Mouse (Mus musculus) MEL (cell line): Measurements from ENCODE around the gene Fezf2. TPM values are rescaled to one million over a fixed set of nuclear protein-coding genes. Genes with fewer than 3 reads are reported as not detected.

Experiments
- DNase-seq: peaks from one replicate; pipeline ENCODE4 v3.0.0; 2011; ENCODE audit warnings: low read depth, low spot score
- H3K27ac ChIP-seq: 2 replicates; pipeline ENCODE4 v1.5.1; 2012; ENCODE audit warnings: low read depth, mild to moderate bottlenecking, control low read depth, low read length, moderate library complexity; ENCODE audit not compliant: control insufficient read depth
- H3K27me3 ChIP-seq, 2 experiments: fragments of 150-350 bp in 1 of 2; sonication (generic) in 1 of 2; 2 replicates each; pipeline ENCODE4 v1.6.1; 2012; ENCODE audit warnings: low read length in 2 of 2, mild to moderate bottlenecking in 2 of 2, improper control_type of control experiment in 1 of 2, moderate library complexity in 1 of 2; ENCODE audit not compliant: insufficient read depth in 2 of 2, control insufficient read depth in 1 of 2
- H3K36me3 ChIP-seq, 2 experiments: 2 replicates each; pipeline ENCODE4 v1.6.1; 2012 to 2014; ENCODE audit warnings: low read length in 2 of 2, improper control_type of control experiment in 1 of 2, inconsistent platforms in 1 of 2, mild to moderate bottlenecking in 1 of 2; ENCODE audit not compliant: insufficient read depth in 2 of 2, control insufficient read depth in 1 of 2
- H3K4me1 ChIP-seq, 2 experiments: fragments of 150-350 bp in 1 of 2; sonication (generic) in 1 of 2; 2 replicates each; pipeline ENCODE4 v1.6.1; 2012; ENCODE audit warnings: low read length in 2 of 2, improper control_type of control experiment in 1 of 2, mild to moderate bottlenecking in 1 of 2; ENCODE audit not compliant: insufficient read depth in 2 of 2, control insufficient read depth in 1 of 2
- H3K4me3 ChIP-seq, 2 experiments: fragments of 150-350 bp in 1 of 2; sonication (generic) in 1 of 2; 2 replicates each; pipeline ENCODE4 v1.5.1; 2012; ENCODE audit warnings: low read depth in 2 of 2, low read length in 2 of 2, mild to moderate bottlenecking in 2 of 2, moderate library complexity in 2 of 2, control low read depth in 1 of 2, improper control_type of control experiment in 1 of 2; ENCODE audit not compliant: control insufficient read depth in 1 of 2, insufficient read depth in 1 of 2
- H3K79me2 ChIP-seq: 2 replicates; pipeline ENCODE4 v1.6.1; 2012; ENCODE audit warnings: mild to moderate bottlenecking, low read length, moderate library complexity; ENCODE audit not compliant: control insufficient read depth, poor library complexity, insufficient read depth
- H3K9ac ChIP-seq: 2 replicates; pipeline ENCODE4 v1.6.1; 2012; ENCODE audit warnings: low read depth, mild to moderate bottlenecking, control low read depth, low read length, moderate library complexity; ENCODE audit not compliant: control insufficient read depth, poor library complexity, severe bottlenecking
- H3K9me3 ChIP-seq: fragments of 150-350 bp; sonication (generic); replicated peaks from 2 replicates; pipeline ENCODE4 v1.6.1; 2012; ENCODE audit warnings: mild to moderate bottlenecking, low read length, improper control_type of control experiment, moderate library complexity; ENCODE audit not compliant: insufficient read depth
- BHLHE40 ChIP-seq: IDR thresholded peaks from 2 replicates; pipeline ENCODE4 v1.6.1; 2012; ENCODE audit warnings: low read depth, mild to moderate bottlenecking, inconsistent platforms, low read length, improper control_type of control experiment, borderline replicate concordance
- CHD1 ChIP-seq: IDR thresholded peaks from 2 replicates; pipeline ENCODE4 v1.6.1; 2012; ENCODE audit warnings: low read depth, mild to moderate bottlenecking, inconsistent platforms, low read length, improper control_type of control experiment
- CHD2 ChIP-seq: IDR thresholded peaks from 2 replicates; pipeline ENCODE4 v1.6.1; 2011; ENCODE audit warnings: low read length, improper control_type of control experiment
- CTCF ChIP-seq, 3 experiments: IDR thresholded peaks in 2 of 3; conservative IDR thresholded peaks in 1 of 3; 2 replicates each; pipeline ENCODE4 v1.5.1; 2011 to 2012; ENCODE audit warnings: low read length in 3 of 3, low read depth in 2 of 3, mild to moderate bottlenecking in 2 of 3, improper control_type of control experiment in 1 of 3, inconsistent platforms in 1 of 3, mixed read lengths in 1 of 3, moderate library complexity in 1 of 3; ENCODE audit not compliant: control insufficient read depth in 1 of 3, insufficient read depth in 1 of 3, poor library complexity in 1 of 3, severe bottlenecking in 1 of 3
- E2F4 ChIP-seq: IDR thresholded peaks from 2 replicates; pipeline ENCODE4 v1.6.1; 2011; ENCODE audit warnings: low read depth, low read length, improper control_type of control experiment, borderline replicate concordance
- EP300 ChIP-seq, 2 experiments: IDR thresholded peaks; 2 replicates each; pipeline ENCODE4 v1.6.1; 2011; ENCODE audit warnings: improper control_type of control experiment in 2 of 2, low read length in 2 of 2, low read depth in 1 of 2, mild to moderate bottlenecking in 1 of 2
- ETS1 ChIP-seq: IDR thresholded peaks from 2 replicates; pipeline ENCODE4 v1.6.1; 2012; ENCODE audit warnings: low read depth, mild to moderate bottlenecking, inconsistent platforms, low read length, improper control_type of control experiment, moderate library complexity
- GABPA ChIP-seq: IDR thresholded peaks from 2 replicates; pipeline ENCODE4 v1.6.1; 2012; ENCODE audit warnings: low read depth, mild to moderate bottlenecking, inconsistent platforms, low read length, improper control_type of control experiment, moderate library complexity
- HCFC1 ChIP-seq: IDR thresholded peaks from 2 replicates; pipeline ENCODE4 v1.6.1; 2012; ENCODE audit warnings: low read depth, mild to moderate bottlenecking, inconsistent platforms, low read length, improper control_type of control experiment, moderate library complexity
- JUND ChIP-seq: IDR thresholded peaks from 2 replicates; pipeline ENCODE4 v1.6.1; 2011; ENCODE audit warnings: low read depth, mild to moderate bottlenecking, improper control_type of control experiment, low read length
- KAT2A ChIP-seq: conservative IDR thresholded peaks from 2 replicates; pipeline ENCODE4 v1.6.1; 2012; ENCODE audit warnings: low read depth, low read length, improper control_type of control experiment, inconsistent platforms
- MAFK ChIP-seq: IDR thresholded peaks from 2 replicates; pipeline ENCODE4 v1.6.1; 2011; ENCODE audit warnings: low read depth, mild to moderate bottlenecking, low read length, improper control_type of control experiment, borderline replicate concordance
- MAX ChIP-seq: IDR thresholded peaks from 2 replicates; pipeline ENCODE4 v1.6.1; 2011; ENCODE audit warnings: low read length, improper control_type of control experiment
- MAZ ChIP-seq: IDR thresholded peaks from 2 replicates; pipeline ENCODE4 v1.6.1; 2012; ENCODE audit warnings: low read depth, mild to moderate bottlenecking, inconsistent platforms, low read length, improper control_type of control experiment
- MEF2A ChIP-seq: IDR thresholded peaks from 2 replicates; pipeline ENCODE4 v1.6.1; 2014; ENCODE audit warnings: low read depth, mild to moderate bottlenecking, inconsistent platforms, low read length, improper control_type of control experiment; ENCODE audit not compliant: poor library complexity, insufficient replicate concordance, severe bottlenecking; ENCODE audit errors: extremely low read depth
- MXI1 ChIP-seq: IDR thresholded peaks from 2 replicates; pipeline ENCODE4 v1.6.1; 2011; ENCODE audit warnings: mild to moderate bottlenecking, low read depth, low read length, improper control_type of control experiment
- MYB ChIP-seq: IDR thresholded peaks from 2 replicates; pipeline ENCODE4 v1.6.1; 2011; ENCODE audit warnings: mild to moderate bottlenecking, low read depth, low read length, improper control_type of control experiment
- MYC ChIP-seq: IDR thresholded peaks from 2 replicates; pipeline ENCODE4 v1.6.1; 2011; ENCODE audit warnings: low read depth, mild to moderate bottlenecking, low read length, improper control_type of control experiment, moderate library complexity
- NELFE ChIP-seq: IDR thresholded peaks from 2 replicates; pipeline ENCODE4 v1.6.1; 2011; ENCODE audit warnings: low read depth, low read length, improper control_type of control experiment
- POLR2AphosphoS5 ChIP-seq: IDR thresholded peaks from 2 replicates; pipeline ENCODE4 v1.6.1; 2012; ENCODE audit warnings: low read depth, borderline replicate concordance, mild to moderate bottlenecking, inconsistent platforms, low read length, moderate library complexity, mixed read lengths
- RAD21 ChIP-seq: IDR thresholded peaks from 2 replicates; pipeline ENCODE4 v1.6.1; 2011; ENCODE audit warnings: mild to moderate bottlenecking, low read depth, low read length, improper control_type of control experiment
- RCOR1 ChIP-seq: IDR thresholded peaks from 2 replicates; pipeline ENCODE4 v1.6.1; 2012; ENCODE audit warnings: low read depth, mild to moderate bottlenecking, inconsistent platforms, low read length, improper control_type of control experiment
- SIN3A ChIP-seq: IDR thresholded peaks from 2 replicates; pipeline ENCODE4 v1.6.1; 2012; ENCODE audit warnings: low read length, improper control_type of control experiment, inconsistent platforms
- SMC3 ChIP-seq: IDR thresholded peaks from 2 replicates; pipeline ENCODE4 v1.6.1; 2011; ENCODE audit warnings: low read depth, low read length, improper control_type of control experiment
- TBP ChIP-seq: IDR thresholded peaks from 2 replicates; pipeline ENCODE4 v1.8.0; 2011; ENCODE audit warnings: low read depth, low read length, improper control_type of control experiment
- TCF12 ChIP-seq: IDR thresholded peaks from 2 replicates; pipeline ENCODE4 v1.6.1; 2014; ENCODE audit warnings: low read depth, mild to moderate bottlenecking, inconsistent platforms, low read length, improper control_type of control experiment, moderate library complexity
- UBTF ChIP-seq: IDR thresholded peaks from 2 replicates; pipeline ENCODE4 v1.6.1; 2012; ENCODE audit warnings: low read depth, mild to moderate bottlenecking, inconsistent platforms, low read length, improper control_type of control experiment, moderate library complexity, borderline replicate concordance; ENCODE audit not compliant: insufficient read depth
- USF1 ChIP-seq: IDR thresholded peaks from 2 replicates; pipeline ENCODE4 v1.6.1; 2014; ENCODE audit warnings: low read depth, mild to moderate bottlenecking, inconsistent platforms, low read length, improper control_type of control experiment, moderate library complexity
- USF2 ChIP-seq, 2 experiments: IDR thresholded peaks; 2 replicates each; pipeline ENCODE4 v1.6.1; 2011 to 2012; ENCODE audit warnings: improper control_type of control experiment in 2 of 2, low read length in 2 of 2, borderline replicate concordance in 1 of 2, inconsistent platforms in 1 of 2, low read depth in 1 of 2, mild to moderate bottlenecking in 1 of 2; ENCODE audit not compliant: insufficient read depth in 1 of 2
- ZKSCAN1 ChIP-seq: IDR thresholded peaks from 2 replicates; pipeline ENCODE4 v1.6.1; 2012; ENCODE audit warnings: low read depth, mild to moderate bottlenecking, inconsistent platforms, low read length, improper control_type of control experiment, moderate library complexity
- polyA plus RNA-seq, 2 experiments: library from polyadenylated mRNA; stranded (reverse) in 1 of 2; unstranded in 1 of 2; fragments of >175 nt in 1 of 2; fragments of >200 nt in 1 of 2; gene quantifications; 2 replicates each; pipeline versions ENCODE4 v1.2.1 to v1.2.4; 2012; ENCODE audit warnings: low replicate concordance in 2 of 2, low read depth in 1 of 2; ENCODE audit not compliant: insufficient read length in 2 of 2, insufficient read depth in 1 of 2, missing spikeins in 1 of 2
- total RNA-seq: library from RNA; depleted of rRNA; stranded (reverse); fragments of 300-350 nt; gene quantifications from 2 replicates; pipeline ENCODE4 v1.2.3, GENCODE M21; 2012

Fezf2 gene
- total and polyA plus RNA-seq, 3 experiments, result not detected

DNA sequence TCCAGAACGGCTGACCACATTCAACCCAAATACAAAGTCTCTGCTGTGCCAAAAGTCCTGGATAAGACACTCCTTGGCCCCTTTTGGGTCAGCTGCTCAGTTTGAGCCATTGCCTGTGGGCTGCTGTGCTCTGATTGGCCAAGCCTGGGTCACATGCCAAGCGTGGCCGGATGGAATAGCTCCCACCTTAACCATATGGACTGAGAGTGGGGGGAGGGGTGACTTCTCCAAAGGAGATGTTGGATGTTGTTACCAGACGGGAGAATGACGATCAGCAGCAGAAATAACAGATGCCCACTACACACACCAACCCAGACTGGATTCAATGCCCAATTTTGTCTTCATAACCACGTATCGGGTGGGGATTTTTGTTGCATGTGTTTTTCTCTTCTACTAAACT, 13.1 kb downstream of the Fezf2 start:
- H3K9ac ChIP-seq, result no peak overlapping the region
- H3K36me3 ChIP-seq, result no peaks in the 10 kb centered on the region
- H3K9me3 ChIP-seq, result no peaks in the 10 kb centered on the region
- H3K4me3 ChIP-seq, result no peak overlapping the region
- H3K79me2 ChIP-seq, result no peaks in the 10 kb centered on the region
- no peaks in the 10 kb centered on the region for H3K4me1 ChIP-seq
- TF ChIP-seq USF1, result no peak
- no peak for TF ChIP-seq ZKSCAN1
- TF ChIP-seq MEF2A, result no peak
- TF ChIP-seq USF2 (IDR thresholded peaks at IDR 0.05; ENCODE audit: borderline replicate concordance in 1 of 2, insufficient read depth in 1 of 2, low read depth in 1 of 2, low read length in 2 of 2), result no peak
- TF ChIP-seq MYC, result no peak
- no peak for TF ChIP-seq MAZ
- TF ChIP-seq E2F4, result no peak
- no peak for TF ChIP-seq MXI1
- no peak for TF ChIP-seq CTCF (IDR thresholded peaks at IDR 0.05 in 2 of 3, conservative IDR thresholded peaks at IDR 0.05 in 1 of 3; ENCODE audit: control insufficient read depth in 1 of 3, insufficient read depth in 1 of 3, low read depth in 2 of 3, low read length in 3 of 3, poor library complexity in 1 of 3, severe bottlenecking in 1 of 3)
- no peak for TF ChIP-seq CHD2
- no peak for TF ChIP-seq SIN3A
- no peak for TF ChIP-seq UBTF
- no peak for TF ChIP-seq MAFK
- TF ChIP-seq HCFC1, result no peak
- no peak for TF ChIP-seq JUND
- no peak for TF ChIP-seq SMC3
- no peak for TF ChIP-seq EP300 (IDR thresholded peaks at IDR 0.05; ENCODE audit: low read depth in 1 of 2, low read length in 2 of 2)
- no peak overlapping the region for H3K27ac ChIP-seq
- DNase-seq, result no peak
- H3K27me3 ChIP-seq, result no peaks in the 10 kb centered on the region

DNA sequence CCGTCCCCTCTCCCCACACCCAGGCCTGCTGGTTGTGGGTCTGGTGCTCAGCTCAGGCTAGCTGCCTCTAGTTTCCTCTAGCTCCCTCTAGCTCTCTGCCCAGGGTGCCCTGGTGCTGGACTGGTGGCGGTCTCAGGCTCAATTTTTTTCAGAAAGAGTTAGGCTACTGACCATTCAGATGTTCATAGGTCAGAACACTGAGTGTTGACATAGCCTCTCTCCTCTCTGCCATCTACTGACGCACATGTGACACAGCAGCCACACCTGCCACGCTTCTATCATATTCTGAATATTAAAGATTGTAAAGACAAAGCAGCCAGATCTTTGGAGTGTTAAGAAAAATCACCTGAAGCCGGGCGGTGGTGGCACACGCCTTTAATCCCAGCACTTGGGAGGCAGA, 14.4 kb downstream of the Fezf2 start:
- H3K27ac ChIP-seq, result no peak overlapping the region
- no peak overlapping the region for H3K4me3 ChIP-seq
- no peaks in the 10 kb centered on the region for H3K4me1 ChIP-seq
- no peak overlapping the region for H3K9ac ChIP-seq
- TF ChIP-seq BHLHE40, result no peak
- no peak for TF ChIP-seq MAZ
- no peak for TF ChIP-seq MXI1
- no peak for TF ChIP-seq TCF12
- no peak for TF ChIP-seq NELFE
- no peak for TF ChIP-seq ETS1
- no peak for TF ChIP-seq MYC
- TF ChIP-seq KAT2A, result no peak
- TF ChIP-seq CHD1, result no peak
- no peak for TF ChIP-seq POLR2AphosphoS5
- TF ChIP-seq TBP, result no peak
- no peak for TF ChIP-seq RCOR1
- no peak for TF ChIP-seq MYB
- no peak for TF ChIP-seq MAX
- no peak for TF ChIP-seq GABPA
- no peak for TF ChIP-seq RAD21
- DNase-seq, result no peak
- H3K9me3 ChIP-seq, result no peaks in the 10 kb centered on the region
- H3K36me3 ChIP-seq, result no peaks in the 10 kb centered on the region
- no peaks in the 10 kb centered on the region for H3K79me2 ChIP-seq
- H3K27me3 ChIP-seq, result no peaks in the 10 kb centered on the region
